Mouse (Mus musculus) MEL (cell line): Measurements from ENCODE around the gene Enox1.

Experiments used
- BHLHE40 ChIP-seq: IDR thresholded peaks from 2 replicates; pipeline ENCODE4 v1.6.1; 2012; ENCODE audit warnings: low read depth, mild to moderate bottlenecking, inconsistent platforms, low read length, improper control_type of control experiment, borderline replicate concordance
- CHD1 ChIP-seq: IDR thresholded peaks from 2 replicates; pipeline ENCODE4 v1.6.1; 2012; ENCODE audit warnings: low read depth, mild to moderate bottlenecking, inconsistent platforms, low read length, improper control_type of control experiment
- CTCF ChIP-seq, 3 experiments: IDR thresholded peaks in 2 of 3; conservative IDR thresholded peaks in 1 of 3; 2 replicates each; pipeline ENCODE4 v1.5.1; 2011 to 2012; ENCODE audit warnings: low read length in 3 of 3, low read depth in 2 of 3, mild to moderate bottlenecking in 2 of 3, improper control_type of control experiment in 1 of 3, inconsistent platforms in 1 of 3, mixed read lengths in 1 of 3, moderate library complexity in 1 of 3; ENCODE audit not compliant: control insufficient read depth in 1 of 3, insufficient read depth in 1 of 3, poor library complexity in 1 of 3, severe bottlenecking in 1 of 3
- GABPA ChIP-seq: IDR thresholded peaks from 2 replicates; pipeline ENCODE4 v1.6.1; 2012; ENCODE audit warnings: low read depth, mild to moderate bottlenecking, inconsistent platforms, low read length, improper control_type of control experiment, moderate library complexity
- POLR2A ChIP-seq, 2 experiments: IDR thresholded peaks; 2 replicates each; pipeline ENCODE4 v1.6.1; 2011 to 2012; ENCODE audit warnings: low read length in 2 of 2, mild to moderate bottlenecking in 2 of 2, control low read depth in 1 of 2, improper control_type of control experiment in 1 of 2, low read depth in 1 of 2, moderate library complexity in 1 of 2; ENCODE audit not compliant: control insufficient read depth in 1 of 2, insufficient read depth in 1 of 2, poor library complexity in 1 of 2
- RCOR1 ChIP-seq: IDR thresholded peaks from 2 replicates; pipeline ENCODE4 v1.6.1; 2012; ENCODE audit warnings: low read depth, mild to moderate bottlenecking, inconsistent platforms, low read length, improper control_type of control experiment
- TBP ChIP-seq: IDR thresholded peaks from 2 replicates; pipeline ENCODE4 v1.8.0; 2011; ENCODE audit warnings: low read depth, low read length, improper control_type of control experiment
- TCF12 ChIP-seq: IDR thresholded peaks from 2 replicates; pipeline ENCODE4 v1.6.1; 2014; ENCODE audit warnings: low read depth, mild to moderate bottlenecking, inconsistent platforms, low read length, improper control_type of control experiment, moderate library complexity
- USF1 ChIP-seq: IDR thresholded peaks from 2 replicates; pipeline ENCODE4 v1.6.1; 2014; ENCODE audit warnings: low read depth, mild to moderate bottlenecking, inconsistent platforms, low read length, improper control_type of control experiment, moderate library complexity
- ZMIZ1 ChIP-seq: IDR thresholded peaks from 2 replicates; pipeline ENCODE4 v1.6.1; 2012; ENCODE audit warnings: low read depth, mild to moderate bottlenecking, inconsistent platforms, low read length, improper control_type of control experiment, moderate library complexity

- no peak for TF ChIP-seq CHD1
- no peak for TF ChIP-seq POLR2A (IDR thresholded peaks at IDR 0.05; ENCODE audit: control insufficient read depth in 1 of 2, insufficient read depth in 1 of 2, low read depth in 1 of 2, low read length in 2 of 2, poor library complexity in 1 of 2)
- no peak for TF ChIP-seq CTCF (IDR thresholded peaks at IDR 0.05 in 2 of 3, conservative IDR thresholded peaks at IDR 0.05 in 1 of 3; ENCODE audit: control insufficient read depth in 1 of 3, insufficient read depth in 1 of 3, low read depth in 2 of 3, low read length in 3 of 3, poor library complexity in 1 of 3, severe bottlenecking in 1 of 3)
- no peak for TF ChIP-seq USF1
- no peak for TF ChIP-seq ZMIZ1
- no peak for TF ChIP-seq BHLHE40
- no peak for TF ChIP-seq TCF12
- no peak for TF ChIP-seq TBP
- TF ChIP-seq GABPA, result no peak
- no peak for TF ChIP-seq RCOR1
Measured at GRCm38 (mm10) chr14:77409271-77409940, 252.8 kb downstream of the Enox1 start.
